ENCODE assay signal across 28 mouse cellular contexts in genomic region chr6:120320369-120320768, GRCm38 (mm10). TPM values are rescaled to one million over a fixed set of nuclear protein-coding genes. Genes with fewer than 3 reads are reported as not detected.
"Had no signal": no experiment of that assay in that cellular context is flagged by ENCODE, and none has a peak within 500 bp of the region (broad histone marks: within the 10 kb centered on the region; RNA-seq: fewer than 3 reads in every experiment).

No protein-coding gene starts in this region.

- H3K36me3 ChIP-seq: midbrain, embryonic 15.5 days; neural tube, embryonic 15.5 days had no signal

- H3K27me3 ChIP-seq: limb, embryonic 12.5 days; limb, embryonic 15.5 days; midbrain, embryonic 15.5 days; neural tube, embryonic 12.5 days; neural tube, embryonic 15.5 days had no signal

- H3K4me3 ChIP-seq: limb, embryonic 12.5 days; limb, embryonic 15.5 days; megakaryocyte, embryonic 14.5 days; midbrain, embryonic 15.5 days; neural tube, embryonic 12.5 days; neural tube, embryonic 15.5 days had no signal

- H3K4me1 ChIP-seq: limb, embryonic 12.5 days; limb, embryonic 15.5 days; megakaryocyte, embryonic 14.5 days; midbrain, embryonic 15.5 days; neural tube, embryonic 12.5 days; neural tube, embryonic 15.5 days had no signal

- H3K4me2 ChIP-seq: limb, embryonic 12.5 days; limb, embryonic 15.5 days; liver, embryonic 11.5 days; lung, embryonic 14.5 days; midbrain, embryonic 11.5 days; midbrain, embryonic 15.5 days; neural tube, embryonic 12.5 days; neural tube, embryonic 15.5 days had no signal

- ATAC-seq: liver, postnatal 0 days; lung, postnatal 0 days; midbrain, embryonic 15.5 days had no signal

- H3K9me3 ChIP-seq: limb, embryonic 12.5 days; limb, embryonic 15.5 days; megakaryocyte, embryonic 14.5 days; midbrain, embryonic 15.5 days; neural tube, embryonic 12.5 days; neural tube, embryonic 15.5 days had no signal

- DNase-seq: kidney, adult 8-10 months; kidney, postnatal 14 days; kidney, postnatal 4 days; left cerebral cortex, postnatal 4 days; liver, postnatal 0 days; lung, embryonic 14.5 days; retina, postnatal 1 day; right cerebral cortex, postnatal 25 days; thymus, adult 2 months; thymus, postnatal 14 days had no signal

- H3K9ac ChIP-seq: limb, embryonic 12.5 days; limb, embryonic 15.5 days; liver, embryonic 14.5 days; liver, postnatal 0 days; lung, embryonic 14.5 days; midbrain, embryonic 15.5 days; neural tube, embryonic 12.5 days; neural tube, embryonic 15.5 days had no signal

- H3K27ac ChIP-seq: limb, embryonic 12.5 days; limb, embryonic 15.5 days; liver, embryonic 14.5 days; macrophage; midbrain, embryonic 15.5 days; neural tube, embryonic 12.5 days; neural tube, embryonic 15.5 days; stomach, postnatal 0 days had no signal

RNA-seq across cellular contexts. Expression of gene B4galnt3, which starts 26.0 kb away (rescaled TPM):
- polyA plus RNA-seq: lung, postnatal 0 days; macrophage had no signal

RNA-seq across cellular contexts. Expression of gene D330020A13Rik, which starts 26.2 kb away (rescaled TPM):
- total RNA-seq: layer of hippocampus, adult 18-20 months; layer of hippocampus, postnatal 14 days; left cerebral cortex, adult 8-10 months; left cerebral cortex, postnatal 14 days; left cerebral cortex, postnatal 4 days had no signal
- polyA plus RNA-seq: liver, embryonic 11.5 days; liver, embryonic 14.5 days; liver, postnatal 0 days; lung, embryonic 14.5 days; lung, postnatal 0 days; macrophage; midbrain, embryonic 11.5 days; midbrain, embryonic 15.5 days; neural tube, embryonic 15.5 days; spleen, adult 2 months; stomach, embryonic 14.5 days; thymus, adult 2 months had no signal
